Mouse (Mus musculus) forebrain, embryonic 13.5 days (tissue): ENCODE measurements around the gene Mprip. TPM values are rescaled to one million over a fixed set of nuclear protein-coding genes. Genes with fewer than 3 reads are reported as not detected.

Experiments used
- ATAC-seq: fragments of 200-750 bp; cut with Nextera tagmentation; 2 replicates; pipeline ENCODE4 v1.8.0; 2017
- H3K27ac ChIP-seq: fragments of 300-500 bp; sonication (generic); 2 replicates; pipeline ENCODE4 v1.5.1; 2015; ENCODE audit warnings: inconsistent platforms, mild to moderate bottlenecking, moderate library complexity
- H3K27me3 ChIP-seq: fragments of 300-500 bp; sonication (generic); 2 replicates; pipeline ENCODE4 v1.6.1; 2015; ENCODE audit warnings: mild to moderate bottlenecking, inconsistent platforms
- H3K36me3 ChIP-seq: fragments of 300-500 bp; sonication (generic); 2 replicates; pipeline ENCODE4 v1.6.1; 2015; ENCODE audit warnings: mild to moderate bottlenecking, inconsistent platforms; ENCODE audit not compliant: poor library complexity, severe bottlenecking
- H3K4me1 ChIP-seq: fragments of 300-500 bp; sonication (generic); 2 replicates; pipeline ENCODE4 v1.6.1; 2015; ENCODE audit warnings: inconsistent platforms
- H3K4me2 ChIP-seq: fragments of 300-500 bp; sonication (generic); 2 replicates; pipeline ENCODE4 v1.6.1; 2015; ENCODE audit warnings: inconsistent platforms, mild to moderate bottlenecking, moderate library complexity
- H3K4me3 ChIP-seq: fragments of 300-500 bp; sonication (generic); 2 replicates; pipeline ENCODE4 v1.5.1; 2015; ENCODE audit warnings: mild to moderate bottlenecking, inconsistent platforms
- H3K9ac ChIP-seq: fragments of 300-500 bp; sonication (generic); 2 replicates; pipeline ENCODE4 v1.6.1; 2015; ENCODE audit warnings: mild to moderate bottlenecking, inconsistent platforms
- H3K9me3 ChIP-seq: fragments of 300-500 bp; sonication (generic); replicated peaks from 2 replicates; pipeline ENCODE4 v1.6.1; 2016; ENCODE audit warnings: inconsistent platforms
- WGBS: fragments of 180-500 bp; shearing (Covaris S2); methylation state at CpG from one replicate; pipeline ENCODE4 v1.1.7; 2015; 5-methylcytosine and 5-hydroxymethylcytosine counted together
- polyA plus RNA-seq: library from polyadenylated mRNA; unstranded; fragments of >200 nt; fragmentation: Nextera tagmentation; extraction: Ambion mirVana; gene quantifications from 2 replicates; pipeline ENCODE4 v1.2.1, GENCODE M21; 2015

Mprip gene
- polyA plus RNA-seq, 1 experiment from 2014 or later, result 37.1 TPM

GRCm38 (mm10) chr11:59811211-59811610 lies 150.1 kb downstream of the Mprip start:
- Histone ChIP-seq H3K4me2 (no peak overlapping the region), H3K4me1 (peaks cover 12% of the 10 kb centered on the region), H3K9me3 (no peaks in the 10 kb centered on the region), H3K36me3 (peaks cover 25% of the 10 kb centered on the region), H3K27ac (no peak overlapping the region), H3K4me3 (no peak overlapping the region), H3K9ac (no peak overlapping the region), H3K27me3 (no peaks in the 10 kb centered on the region)
- WGBS, result 79% methylated on average over 4 of the region's 4 CpGs
- no peak for ATAC-seq

DNA sequence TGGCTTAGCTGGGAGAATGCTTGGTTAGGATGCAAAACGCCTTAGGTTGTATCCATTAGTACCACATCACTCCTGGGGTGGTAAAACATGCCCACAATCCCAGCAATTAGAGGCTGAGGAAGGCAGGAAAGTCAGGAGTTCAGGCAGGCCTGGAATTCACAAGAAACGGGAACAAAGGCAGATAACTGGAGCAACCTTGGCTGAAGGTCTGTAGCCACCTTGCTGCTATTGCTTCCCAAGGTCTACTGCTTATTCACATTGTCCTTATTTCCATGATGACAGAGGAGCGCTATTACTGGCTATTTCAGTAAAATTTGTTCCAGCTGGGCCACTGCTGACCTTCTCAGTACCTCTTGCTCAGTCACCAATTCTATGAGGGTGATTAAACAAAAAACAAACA lies 152.2 kb downstream of the Mprip start:
- no peak overlapping the region for H3K4me2 ChIP-seq
- peaks cover 10% of the 10 kb centered on the region for H3K4me1 ChIP-seq
- H3K9me3 ChIP-seq, result no peaks in the 10 kb centered on the region
- H3K27ac ChIP-seq, result no peak overlapping the region
- H3K27me3 ChIP-seq, result no peaks in the 10 kb centered on the region
- H3K4me3 ChIP-seq, result no peak overlapping the region
- H3K36me3 ChIP-seq, result peaks cover 30% of the 10 kb centered on the region
- WGBS, result 80% methylated on average over 3 of the region's 3 CpGs
- no peak for ATAC-seq
- no peak overlapping the region for H3K9ac ChIP-seq

DNA sequence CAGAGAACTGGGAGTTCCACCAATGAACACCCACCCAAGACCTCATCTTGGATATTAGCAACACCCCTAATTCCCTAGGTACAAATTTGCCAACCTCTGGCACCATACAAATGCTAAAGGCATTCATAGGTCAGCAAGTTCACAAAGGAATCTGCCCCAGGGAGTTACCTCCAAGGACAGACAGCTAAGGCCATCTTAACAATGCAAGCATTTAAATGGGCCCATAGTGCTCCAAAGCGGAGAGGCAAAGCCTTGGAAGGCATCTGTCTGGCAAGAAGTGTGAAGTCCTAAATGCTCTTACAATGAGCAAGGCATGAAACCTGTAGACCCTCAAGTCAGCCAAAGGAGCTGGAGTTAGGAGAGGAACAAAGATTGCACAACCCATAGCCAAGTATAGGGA lies 153.2 kb downstream of the Mprip start:
- Histone ChIP-seq H3K4me2 (no peak overlapping the region), H3K27ac (no peak overlapping the region), H3K9me3 (no peaks in the 10 kb centered on the region), H3K9ac (no peak overlapping the region), H3K4me1 (no peaks in the 10 kb centered on the region), H3K4me3 (no peak overlapping the region), H3K27me3 (no peaks in the 10 kb centered on the region), H3K36me3 (peaks cover 40% of the 10 kb centered on the region)
- ATAC-seq, result no peak
- WGBS, result 66% methylated on average over 1 of the region's 1 CpGs

DNA sequence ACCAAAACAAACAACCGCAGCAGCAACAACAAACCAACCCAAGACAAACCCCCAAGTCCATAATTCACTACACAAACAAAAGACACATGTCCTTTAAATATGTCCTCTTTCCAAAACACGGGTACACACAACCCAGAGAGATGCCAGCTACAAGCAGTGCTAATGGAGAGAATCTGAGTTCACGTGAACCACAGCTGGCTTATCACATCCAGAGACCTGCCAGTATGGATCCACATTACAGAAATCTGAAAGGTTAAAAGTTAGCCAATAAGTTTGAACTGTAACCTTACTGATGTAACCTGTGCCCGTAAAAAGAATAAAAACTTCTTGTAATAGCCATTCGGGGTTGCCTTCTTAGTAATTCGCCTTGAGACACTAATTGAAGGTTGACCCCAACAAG lies 153.8 kb downstream of the Mprip start:
- no peak overlapping the region for H3K27ac ChIP-seq
- 90% methylated on average over 6 of the region's 6 CpGs for WGBS
- peaks cover 46% of the 10 kb centered on the region for H3K36me3 ChIP-seq
- no peak overlapping the region for H3K4me3 ChIP-seq
- no peak for ATAC-seq
- no peaks in the 10 kb centered on the region for H3K9me3 ChIP-seq
- H3K27me3 ChIP-seq, result no peaks in the 10 kb centered on the region
- no peaks in the 10 kb centered on the region for H3K4me1 ChIP-seq
- H3K9ac ChIP-seq, result no peak overlapping the region
- H3K4me2 ChIP-seq, result no peak overlapping the region

GRCm38 (mm10) chr11:59815482-59816065 lies 154.5 kb downstream of the Mprip start:
- Histone ChIP-seq H3K9me3 (no peaks in the 10 kb centered on the region), H3K36me3 (peaks cover 52% of the 10 kb centered on the region), H3K4me1 (no peaks in the 10 kb centered on the region), H3K9ac (no peak overlapping the region), H3K4me2 (no peak overlapping the region), H3K27ac (no peak overlapping the region), H3K27me3 (no peaks in the 10 kb centered on the region), H3K4me3 (no peak overlapping the region)
- WGBS, result 90% methylated on average over 6 of the region's 6 CpGs
- ATAC-seq, result no peak

GRCm38 (mm10) chr11:59817916-59818315 lies 156.8 kb downstream of the Mprip start:
- H3K4me1 ChIP-seq, result no peaks in the 10 kb centered on the region
- H3K27me3 ChIP-seq, result no peaks in the 10 kb centered on the region
- H3K9me3 ChIP-seq, result no peaks in the 10 kb centered on the region
- WGBS, result 96% methylated on average over 3 of the region's 3 CpGs
- H3K4me3 ChIP-seq, result no peak overlapping the region
- H3K27ac ChIP-seq, result no peak overlapping the region
- ATAC-seq, result no peak
- no peak overlapping the region for H3K4me2 ChIP-seq
- H3K36me3 ChIP-seq, result peaks cover 74% of the 10 kb centered on the region
- no peak overlapping the region for H3K9ac ChIP-seq

- Histone ChIP-seq H3K9me3 (no peaks in the 10 kb centered on the region), H3K36me3 (peaks cover 97% of the 10 kb centered on the region), H3K27ac (no peak overlapping the region), H3K4me3 (no peak overlapping the region), H3K4me2 (no peak overlapping the region), H3K9ac (no peak overlapping the region), H3K27me3 (no peaks in the 10 kb centered on the region), H3K4me1 (no peaks in the 10 kb centered on the region)
- ATAC-seq, result no peak
- 88% methylated on average over 3 of the region's 3 CpGs for WGBS
Observed at GRCm38 (mm10) chr11:59821625-59822024, 160.5 kb downstream of the Mprip start.

Other genes with a start within 250 kb of the Mprip start
- 12.5 and 13.0 TPM in 2 replicates for gene Jmjd4, start 211.3 kb upstream of the Mprip start, polyA plus RNA-seq
- 239 and 252 TPM in 2 replicates for gene Snap47, start 210.1 kb upstream of the Mprip start, polyA plus RNA-seq
- gene Zfp867, start 188.8 kb upstream of the Mprip start, polyA plus RNA-seq, result 13.5 and 14.1 TPM in 2 replicates
- gene Zkscan17, start 134.6 kb upstream of the Mprip start, polyA plus RNA-seq, result 20.4 and 23.9 TPM in 2 replicates
- 0.08 and 0.09 TPM in 2 replicates for gene Nlrp3, start 119.7 kb upstream of the Mprip start, polyA plus RNA-seq
- gene Olfr222, start 85.1 kb upstream of the Mprip start, polyA plus RNA-seq, result not detected in 2 replicates
- gene Olfr223, start 68.0 kb upstream of the Mprip start, polyA plus RNA-seq, result not detected in 2 replicates
- gene Pld6, start 126.3 kb downstream of the Mprip start, polyA plus RNA-seq, result 1.3 and 2.2 TPM in 2 replicates
- 32.2 and 39.6 TPM in 2 replicates for gene Flcn, start 148.7 kb downstream of the Mprip start, polyA plus RNA-seq
- gene Nt5m, start 178.1 kb downstream of the Mprip start, polyA plus RNA-seq, result 46.6 and 51.2 TPM in 2 replicates
- 233 and 246 TPM in 2 replicates for gene Cops3, start 178.5 kb downstream of the Mprip start, polyA plus RNA-seq